Mouse (Mus musculus): ENCODE results near the gene Plcb1. TPM values are rescaled to one million over a fixed set of nuclear protein-coding genes. Genes with fewer than 3 reads are reported as not detected.

Gene Plcb1
- polyA plus RNA-seq, 1 experiment from 2014 or later, result 7.7 TPM

- Histone ChIP-seq H3K4me3 (ENCODE audit: low read depth, low read length) (no peak overlapping the region), H3K27me3 (replicated peaks; ENCODE audit: control insufficient read depth, insufficient read depth, low read length) (no peaks in the 10 kb centered on the region), H3K27ac (ENCODE audit: low read depth, low read length) (no peak overlapping the region), H3K4me1 (replicated peaks; ENCODE audit: control insufficient read depth, insufficient read depth, low read length) (no peaks in the 10 kb centered on the region), H3K36me3 (ENCODE audit: control insufficient read depth, insufficient read depth) (no peaks in the 10 kb centered on the region), H3K9me3 (ENCODE audit: control insufficient read depth) (no peaks in the 10 kb centered on the region), H3K4me2 (replicated peaks; ENCODE audit: low read depth) (no peak overlapping the region), H3K9ac (ENCODE audit: low read depth, low read length) (no peak overlapping the region)
- WGBS, result 62% methylated on average over 2 of the region's 2 CpGs
- no peak for ATAC-seq
- TF ChIP-seq CTCF (IDR thresholded peaks at IDR 0.05; ENCODE audit: low read depth), result no peak
Observed at GRCm38 (mm10) chr2:135497251-135497650, 711.4 kb downstream of the Plcb1 start.

- H3K9me3 ChIP-seq (ENCODE audit: control insufficient read depth), result no peaks in the 10 kb centered on the region
- no peak overlapping the region for H3K4me2 ChIP-seq (replicated peaks; ENCODE audit: low read depth)
- WGBS, result 54% methylated on average over 2 of the region's 2 CpGs
- no peak for TF ChIP-seq CTCF (IDR thresholded peaks at IDR 0.05; ENCODE audit: low read depth)
- no peaks in the 10 kb centered on the region for H3K4me1 ChIP-seq (replicated peaks; ENCODE audit: control insufficient read depth, insufficient read depth, low read length)
- no peaks in the 10 kb centered on the region for H3K36me3 ChIP-seq (ENCODE audit: control insufficient read depth, insufficient read depth)
- H3K27me3 ChIP-seq (replicated peaks; ENCODE audit: control insufficient read depth, insufficient read depth, low read length), result no peaks in the 10 kb centered on the region
- H3K27ac ChIP-seq (ENCODE audit: low read depth, low read length), result no peak overlapping the region
- ATAC-seq, result no peak
- H3K9ac ChIP-seq (ENCODE audit: low read depth, low read length), result no peak overlapping the region
- H3K4me3 ChIP-seq (ENCODE audit: low read depth, low read length), result no peak overlapping the region
Observed at GRCm38 (mm10) chr2:135500872-135501271, 715.0 kb downstream of the Plcb1 start.

DNA sequence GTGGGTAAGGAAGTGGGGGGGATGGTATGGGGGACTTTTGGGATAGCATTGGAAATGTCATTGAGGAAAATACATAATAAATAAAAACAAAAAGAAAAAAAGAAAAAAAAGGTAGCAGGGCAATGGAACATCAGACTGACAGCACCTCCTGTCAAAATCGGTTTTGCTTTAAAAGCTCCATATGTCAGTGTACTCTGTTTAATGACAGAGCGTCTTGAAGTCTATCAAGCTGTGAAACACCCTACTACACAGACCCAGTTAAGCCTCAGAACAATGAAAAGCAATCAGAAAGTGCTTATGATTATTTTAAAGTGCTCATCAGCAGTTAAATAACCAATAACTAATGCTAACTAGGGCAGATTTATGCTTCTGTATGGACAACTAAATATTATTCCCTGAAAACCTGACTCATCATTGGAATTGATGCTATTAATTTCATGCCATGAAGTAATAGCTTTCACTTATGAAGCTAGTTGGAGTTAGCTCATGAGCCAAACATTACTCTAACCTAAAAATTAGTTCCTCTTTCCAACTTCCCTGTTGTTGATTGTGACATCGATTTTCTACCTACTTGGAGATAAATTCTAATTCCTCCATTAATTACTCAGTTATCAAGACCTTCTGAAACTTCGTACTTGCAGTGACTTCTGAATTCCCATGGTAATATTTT is 717.6 kb downstream of the Plcb1 start:
- Histone ChIP-seq H3K4me2 (replicated peaks; ENCODE audit: low read depth) (no peak overlapping the region), H3K36me3 (ENCODE audit: control insufficient read depth, insufficient read depth) (no peaks in the 10 kb centered on the region), H3K9ac (ENCODE audit: low read depth, low read length) (no peak overlapping the region), H3K4me1 (replicated peaks; ENCODE audit: control insufficient read depth, insufficient read depth, low read length) (no peaks in the 10 kb centered on the region), H3K4me3 (ENCODE audit: low read depth, low read length) (no peak overlapping the region), H3K27ac (ENCODE audit: low read depth, low read length) (no peak overlapping the region), H3K9me3 (ENCODE audit: control insufficient read depth) (no peaks in the 10 kb centered on the region), H3K27me3 (replicated peaks; ENCODE audit: control insufficient read depth, insufficient read depth, low read length) (no peaks in the 10 kb centered on the region)
- ATAC-seq, result no peak
- 88% methylated on average over 4 of the region's 4 CpGs for WGBS
- TF ChIP-seq CTCF (IDR thresholded peaks at IDR 0.05; ENCODE audit: low read depth), result no peak

GRCm38 (mm10) chr2:135503998-135504354 is 718.1 kb downstream of the Plcb1 start:
- TF ChIP-seq CTCF (IDR thresholded peaks at IDR 0.05; ENCODE audit: low read depth), result no peak
- Histone ChIP-seq H3K4me3 (ENCODE audit: low read depth, low read length) (no peak overlapping the region), H3K36me3 (ENCODE audit: control insufficient read depth, insufficient read depth) (no peaks in the 10 kb centered on the region), H3K9me3 (ENCODE audit: control insufficient read depth) (no peaks in the 10 kb centered on the region), H3K9ac (ENCODE audit: low read depth, low read length) (no peak overlapping the region), H3K27ac (ENCODE audit: low read depth, low read length) (no peak overlapping the region), H3K27me3 (replicated peaks; ENCODE audit: control insufficient read depth, insufficient read depth, low read length) (no peaks in the 10 kb centered on the region), H3K4me1 (replicated peaks; ENCODE audit: control insufficient read depth, insufficient read depth, low read length) (no peaks in the 10 kb centered on the region), H3K4me2 (replicated peaks; ENCODE audit: low read depth) (no peak overlapping the region)
- ATAC-seq, result no peak

DNA sequence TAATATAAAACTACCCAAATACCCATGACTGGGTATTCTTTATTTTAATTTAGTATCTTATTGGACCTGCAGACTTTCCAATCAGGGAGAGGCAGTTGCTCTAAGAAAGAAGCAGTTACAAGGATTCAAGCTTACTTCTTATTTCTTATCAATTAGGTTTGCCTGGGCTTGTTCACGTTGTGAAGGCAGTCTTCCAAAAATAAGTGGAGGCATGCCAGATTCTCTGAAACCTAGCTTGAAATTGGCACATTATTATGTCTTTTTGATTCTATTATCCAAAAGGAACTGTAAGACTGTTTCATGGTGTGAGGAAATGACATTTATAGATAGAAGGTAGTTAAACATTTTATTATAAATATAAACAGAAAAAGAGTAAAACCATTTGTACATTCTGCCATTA is 721.2 kb downstream of the Plcb1 start:
- no peak for ATAC-seq

GRCm38 (mm10) chr2:135518956-135519355 is 733.1 kb downstream of the Plcb1 start:
- Histone ChIP-seq H3K27ac (ENCODE audit: low read depth, low read length) (no peak overlapping the region), H3K4me1 (replicated peaks; ENCODE audit: control insufficient read depth, insufficient read depth, low read length) (no peaks in the 10 kb centered on the region), H3K9ac (ENCODE audit: low read depth, low read length) (no peak overlapping the region), H3K27me3 (replicated peaks; ENCODE audit: control insufficient read depth, insufficient read depth, low read length) (no peaks in the 10 kb centered on the region), H3K9me3 (ENCODE audit: control insufficient read depth) (no peaks in the 10 kb centered on the region), H3K4me3 (ENCODE audit: low read depth, low read length) (no peak overlapping the region), H3K4me2 (replicated peaks; ENCODE audit: low read depth) (no peak overlapping the region), H3K36me3 (ENCODE audit: control insufficient read depth, insufficient read depth) (no peaks in the 10 kb centered on the region)
- no peak for ATAC-seq
- 73% methylated on average over 2 of the region's 2 CpGs for WGBS
- TF ChIP-seq CTCF (IDR thresholded peaks at IDR 0.05; ENCODE audit: low read depth), result no peak

More for the DNA sequence above, 721.2 kb downstream of the Plcb1 start:
- WGBS, result 70% methylated on average over 1 of the region's 1 CpGs
- TF ChIP-seq CTCF (IDR thresholded peaks at IDR 0.05; ENCODE audit: low read depth), result no peak
- H3K9me3 ChIP-seq (ENCODE audit: control insufficient read depth), result no peaks in the 10 kb centered on the region
- no peaks in the 10 kb centered on the region for H3K36me3 ChIP-seq (ENCODE audit: control insufficient read depth, insufficient read depth)
- H3K4me2 ChIP-seq (replicated peaks; ENCODE audit: low read depth), result no peak overlapping the region
- H3K4me3 ChIP-seq (ENCODE audit: low read depth, low read length), result no peak overlapping the region
- no peaks in the 10 kb centered on the region for H3K27me3 ChIP-seq (replicated peaks; ENCODE audit: control insufficient read depth, insufficient read depth, low read length)
- no peak overlapping the region for H3K27ac ChIP-seq (ENCODE audit: low read depth, low read length)
- no peak overlapping the region for H3K9ac ChIP-seq (ENCODE audit: low read depth, low read length)
- H3K4me1 ChIP-seq (replicated peaks; ENCODE audit: control insufficient read depth, insufficient read depth, low read length), result no peaks in the 10 kb centered on the region

Other genes starting within 250 kb of the Plcb1 start
- 0.07 and 0.09 TPM in 2 replicates for gene Hao1, start 231.7 kb upstream of the Plcb1 start, polyA plus RNA-seq (2015; fragmentation: Nextera tagmentation; extraction: Ambion mirVana)
- 6.3 and 6.6 TPM in 2 replicates for gene Tmx4, start 141.9 kb upstream of the Plcb1 start, polyA plus RNA-seq (2015; fragmentation: Nextera tagmentation; extraction: Ambion mirVana)